Mouse (Mus musculus) forebrain, postnatal 0 days (tissue): ENCODE data around the gene Alg9. TPM values are rescaled to one million over a fixed set of nuclear protein-coding genes. Genes with fewer than 3 reads are reported as not detected.
A peak's percentile ranks its signal among the peaks of the same experiment; 100 is the strongest.

ENCODE experiments used
- ATAC-seq: fragments of 200-750 bp; cut with Nextera tagmentation; 2 replicates; pipeline ENCODE4 v1.8.0; 2017; ENCODE audit warnings: mild to moderate bottlenecking, moderate library complexity
- DNase-seq: peaks from one replicate; pipeline ENCODE4 v3.0.0-alpha.2; 2015
- H3K27ac ChIP-seq: fragments of 300-500 bp; sonication (generic); 2 replicates; pipeline ENCODE4 v1.5.1; 2014; ENCODE audit warnings: low read depth, mild to moderate bottlenecking, antibody characterized with exemption, low read length, moderate library complexity, mixed read lengths
- H3K27me3 ChIP-seq: fragments of 300-500 bp; sonication (generic); 2 replicates; pipeline ENCODE4 v1.6.1; 2014; ENCODE audit warnings: mild to moderate bottlenecking, low read length, mixed read lengths; ENCODE audit not compliant: insufficient read depth
- H3K36me3 ChIP-seq: fragments of 300-500 bp; sonication (generic); 2 replicates; pipeline ENCODE4 v1.6.1; 2014; ENCODE audit warnings: mild to moderate bottlenecking, moderate library complexity; ENCODE audit not compliant: insufficient read depth
- H3K4me1 ChIP-seq: fragments of 300-500 bp; sonication (generic); 2 replicates; pipeline ENCODE4 v1.6.1; 2014; ENCODE audit warnings: antibody characterized with exemption; ENCODE audit not compliant: insufficient read depth
- H3K4me2 ChIP-seq: fragments of 300-500 bp; sonication (generic); 2 replicates; pipeline ENCODE4 v1.6.1; 2014; ENCODE audit warnings: low read depth, mild to moderate bottlenecking, moderate library complexity
- H3K4me3 ChIP-seq: fragments of 300-500 bp; sonication (generic); 2 replicates; pipeline ENCODE4 v1.5.1; 2014; ENCODE audit warnings: low read depth, low read length, mixed read lengths
- H3K9ac ChIP-seq: fragments of 300-500 bp; sonication (generic); 2 replicates; pipeline ENCODE4 v1.6.1; 2014; ENCODE audit warnings: mild to moderate bottlenecking
- H3K9me3 ChIP-seq: fragments of 300-500 bp; sonication (generic); 2 replicates; pipeline ENCODE4 v1.6.1; 2016; ENCODE audit warnings: low read length
- CTCF ChIP-seq: sonication (generic); IDR thresholded peaks from 2 replicates; pipeline ENCODE4 v1.5.1; 2016; ENCODE audit warnings: antibody characterized with exemption, control low read depth, low read depth
- WGBS: fragments of 180-500 bp; shearing (Covaris S2); extraction: QIAGEN DNeasy Blood & Tissue Kit; methylation state at CpG from one replicate; pipeline ENCODE4 v1.1.7; 2014; 5-methylcytosine and 5-hydroxymethylcytosine counted together
- polyA plus RNA-seq: library from polyadenylated mRNA; unstranded; fragments of >200 nt; fragmentation: Nextera tagmentation; extraction: Ambion mirVana; gene quantifications from 2 replicates; pipeline ENCODE4 v1.2.1, GENCODE M21; 2015
- total RNA-seq: library from RNA; depleted of rRNA; stranded (reverse); fragments of >200 nt; gene quantifications from 2 replicates; pipeline ENCODE4 v1.2.3, GENCODE M21; 2014

Alg9 gene
- total and polyA plus RNA-seq, 2 experiments from 2014 or later = 53.7 to 74.2 TPM

- Histone ChIP-seq H3K4me2 (no peak within 1 kb of the TSS), H3K4me1 (no peaks in the 10 kb centered on the region), H3K9me3 (no peaks in the 10 kb centered on the region), H3K36me3 (peaks cover 26% of the 10 kb centered on the region), H3K4me3 (no peak within 1 kb of the TSS), H3K9ac (no peak within 1 kb of the TSS), H3K27ac (no peak within 1 kb of the TSS), H3K27me3 (no peaks in the 10 kb centered on the region)
- DNase-seq (no peak), ATAC-seq (no peak)
- TF ChIP-seq CTCF = no peak
- 91% methylated on average over 3 of the region's 3 CpGs for WGBS
Observed at GRCm38 (mm10) chr9:50845081-50845480, 70.3 kb downstream of the Alg9 start, which contains the start of gene Ppp2r1b. Gene Ppp2r1b (plus strand): TSS chr9:50845301.

DNA sequence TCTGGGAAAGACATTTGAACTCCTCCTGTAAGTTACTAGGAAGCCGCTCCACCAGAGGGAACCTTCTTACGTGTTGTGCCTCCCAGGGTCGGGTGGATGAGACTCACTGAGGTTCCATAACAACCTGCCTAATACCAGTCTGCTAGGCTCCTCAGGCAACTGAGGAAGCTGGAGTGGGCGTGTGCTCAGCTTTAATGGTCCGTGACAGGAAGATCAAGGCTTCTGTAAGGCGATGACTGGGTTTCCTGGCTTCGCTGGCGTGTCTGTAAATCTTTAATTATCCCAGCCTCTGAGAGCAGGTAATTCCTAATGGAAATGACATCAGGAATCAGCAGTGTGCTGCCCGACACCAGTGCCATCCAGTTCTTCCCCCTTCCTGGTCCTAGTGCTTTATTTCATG is 70.7 kb downstream of the Alg9 start:
- no peak overlapping the region for H3K4me2 ChIP-seq
- H3K27ac ChIP-seq = no peak overlapping the region
- H3K4me1 ChIP-seq = no peaks in the 10 kb centered on the region
- H3K9me3 ChIP-seq = no peaks in the 10 kb centered on the region
- H3K9ac ChIP-seq = no peak overlapping the region
- H3K4me3 ChIP-seq = no peak overlapping the region
- no peaks in the 10 kb centered on the region for H3K27me3 ChIP-seq
- ATAC-seq = no peak
- TF ChIP-seq CTCF = no peak
- DNase-seq = no peak
- peaks cover 26% of the 10 kb centered on the region for H3K36me3 ChIP-seq
- 76% methylated on average over 9 of the region's 9 CpGs for WGBS

DNA sequence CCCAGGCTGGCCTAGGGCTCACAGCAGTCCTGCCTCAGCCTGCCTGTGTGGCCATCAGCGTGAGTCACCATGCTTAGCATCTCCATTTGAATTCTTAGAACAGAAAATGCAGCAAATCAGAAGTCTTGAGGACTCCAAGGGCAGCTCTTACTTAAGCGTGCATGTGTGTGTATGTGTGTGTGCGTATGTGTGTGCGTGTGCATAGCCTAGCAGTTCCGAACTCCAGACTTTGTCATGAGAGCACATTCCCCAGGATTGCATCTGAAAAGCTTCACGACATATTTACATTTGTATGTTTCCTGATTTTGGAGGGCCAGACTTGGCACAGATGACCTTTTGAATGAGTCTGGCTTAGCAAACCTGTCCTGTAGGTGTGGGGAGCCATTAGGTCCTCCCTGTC is 72.3 kb downstream of the Alg9 start:
- Histone ChIP-seq H3K36me3 (peaks cover 26% of the 10 kb centered on the region), H3K4me3 (no peak overlapping the region), H3K9me3 (no peaks in the 10 kb centered on the region), H3K9ac (no peak overlapping the region), H3K4me2 (no peak overlapping the region), H3K27ac (no peak overlapping the region), H3K27me3 (no peaks in the 10 kb centered on the region), H3K4me1 (peaks cover 5% of the 10 kb centered on the region; the same call in 1 of the 2 replicates)
- TF ChIP-seq CTCF = no peak
- ATAC-seq (no peak), DNase-seq (no peak)
- WGBS = 91% methylated on average over 6 of the region's 6 CpGs

DNA sequence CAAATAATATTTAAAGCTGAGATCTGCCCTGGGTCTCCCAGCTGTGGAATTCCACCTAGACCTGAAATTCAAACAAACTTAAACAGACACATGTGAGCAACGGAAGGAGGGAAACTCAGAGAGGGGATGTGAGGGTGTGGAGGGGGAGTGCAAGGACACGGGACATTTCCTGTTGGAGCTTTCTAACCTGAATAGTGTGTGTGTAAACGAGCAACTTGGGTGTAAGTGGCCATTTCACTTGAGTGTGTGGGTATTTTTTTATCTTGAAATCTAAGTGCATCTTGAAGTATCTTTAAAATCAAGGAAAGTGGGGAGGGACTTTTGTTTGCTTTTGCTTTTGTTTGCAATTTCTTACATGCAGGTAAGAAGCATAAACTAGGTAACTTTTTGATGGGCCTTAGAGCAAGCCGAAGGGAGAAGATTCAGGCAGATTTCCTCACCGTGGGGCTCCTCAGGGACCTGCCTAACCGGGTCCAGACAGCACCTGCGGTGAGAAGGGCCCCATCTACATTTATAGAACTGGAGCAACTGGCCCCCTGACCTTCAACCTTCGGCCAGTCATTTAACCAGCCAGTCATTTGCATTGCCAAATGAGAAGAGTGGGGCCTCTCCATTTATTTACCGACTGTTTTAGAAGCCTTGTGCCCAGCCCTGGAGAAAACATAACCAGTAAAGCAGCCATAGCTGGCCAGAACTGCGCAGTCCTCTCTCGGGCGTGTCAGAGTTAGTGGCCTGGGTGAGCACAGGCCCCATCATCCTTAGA is 73.0 kb downstream of the Alg9 start:
- H3K27ac ChIP-seq = no peak overlapping the region
- ATAC-seq = no peak
- WGBS = 74% methylated on average over 12 of the region's 12 CpGs

DNA sequence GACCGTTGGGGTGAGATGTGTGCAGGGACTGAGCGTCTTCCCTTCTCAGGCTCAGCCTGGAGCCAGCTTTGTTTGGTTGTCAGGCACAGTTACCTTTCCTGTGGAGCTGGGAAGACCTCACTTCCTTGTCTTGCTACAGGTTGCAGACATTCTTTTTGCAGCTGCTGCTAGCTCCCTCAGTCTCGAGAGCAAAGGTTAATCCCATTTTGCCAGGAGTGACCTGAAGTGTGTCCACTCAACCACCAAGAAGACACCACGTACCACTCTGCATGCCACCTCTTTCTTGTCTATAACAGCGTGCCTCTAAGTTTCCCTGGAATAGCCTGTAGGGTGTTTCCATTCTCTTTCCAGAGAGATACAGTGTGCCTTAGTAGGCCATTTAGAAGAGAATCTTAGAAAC is 74.0 kb downstream of the Alg9 start:
- no peaks in the 10 kb centered on the region for H3K9me3 ChIP-seq
- no peaks in the 10 kb centered on the region for H3K27me3 ChIP-seq
- H3K4me2 ChIP-seq = no peak overlapping the region
- WGBS = 58% methylated on average over 5 of the region's 5 CpGs
- peaks cover 5% of the 10 kb centered on the region; the same call in 1 of the 2 replicates for H3K4me1 ChIP-seq
- no peak for DNase-seq
- no peak overlapping the region for H3K4me3 ChIP-seq
- no peak for TF ChIP-seq CTCF
- H3K9ac ChIP-seq = no peak overlapping the region
- H3K27ac ChIP-seq = no peak overlapping the region
- H3K36me3 ChIP-seq = peaks cover 15% of the 10 kb centered on the region
- ATAC-seq = no peak

More for the DNA sequence above, 73.0 kb downstream of the Alg9 start:
- TF ChIP-seq CTCF = no peak
- DNase-seq = no peak
- H3K27me3 ChIP-seq = no peaks in the 10 kb centered on the region
- H3K4me1 ChIP-seq = peaks cover 5% of the 10 kb centered on the region; the same call in 1 of the 2 replicates
- H3K4me2 ChIP-seq = no peak overlapping the region
- H3K9me3 ChIP-seq = no peaks in the 10 kb centered on the region
- H3K36me3 ChIP-seq = peaks cover 23% of the 10 kb centered on the region
- H3K4me3 ChIP-seq = no peak overlapping the region
- H3K9ac ChIP-seq = no peak overlapping the region

- Histone ChIP-seq H3K4me2 (no peak overlapping the region), H3K9ac (no peak overlapping the region), H3K27ac (no peak overlapping the region), H3K4me3 (no peak overlapping the region), H3K27me3 (no peaks in the 10 kb centered on the region), H3K9me3 (no peaks in the 10 kb centered on the region), H3K36me3 (peaks cover 11% of the 10 kb centered on the region), H3K4me1 (peaks cover 5% of the 10 kb centered on the region; the same call in 1 of the 2 replicates)
- peak; percentile 88 for ATAC-seq
- 22% methylated on average over 8 of the region's 8 CpGs for WGBS
- peak; percentile 92 for TF ChIP-seq CTCF
- DNase-seq = peak; percentile 96
Observed at GRCm38 (mm10) chr9:50849249-50849648, 74.4 kb downstream of the Alg9 start.

- peak; percentile 42 for ATAC-seq
- no peak overlapping the region for H3K4me2 ChIP-seq
- WGBS = 59% methylated on average over 9 of the region's 9 CpGs
Observed at GRCm38 (mm10) chr9:50849755-50850154, 74.9 kb downstream of the Alg9 start.

More at GRCm38 (mm10) chr9:50849755-50850154, 74.9 kb downstream of the Alg9 start:
- Histone ChIP-seq H3K4me3 (no peak overlapping the region), H3K9ac (no peak overlapping the region), H3K36me3 (peaks cover 6% of the 10 kb centered on the region; the same call in 1 of the 2 replicates), H3K27ac (no peak overlapping the region), H3K27me3 (no peaks in the 10 kb centered on the region), H3K9me3 (no peaks in the 10 kb centered on the region), H3K4me1 (peaks cover 5% of the 10 kb centered on the region; the same call in 1 of the 2 replicates)
- no peak for TF ChIP-seq CTCF
- DNase-seq = no peak
